23 mouse cellular contexts compared by ENCODE assay signal in genomic region chr2:118679577-118679976, GRCm38 (mm10). TPM values are rescaled to one million over a fixed set of nuclear protein-coding genes. Genes with fewer than 3 reads are reported as not detected.
"Had no signal": no experiment of that assay in that cellular context is flagged by ENCODE, and none has a peak within 500 bp of the region (broad histone marks: within the 10 kb centered on the region; RNA-seq: fewer than 3 reads in every experiment).

No protein-coding gene starts in this region.

- H3K9ac ChIP-seq: limb, embryonic 15.5 days; liver, embryonic 12.5 days; liver, embryonic 14.5 days; lung, embryonic 14.5 days; midbrain, embryonic 13.5 days; midbrain, embryonic 15.5 days; neural tube, embryonic 12.5 days had no signal

- H3K27ac ChIP-seq: limb, embryonic 15.5 days; liver, embryonic 12.5 days; liver, embryonic 14.5 days; midbrain, embryonic 13.5 days; midbrain, embryonic 15.5 days; neural tube, embryonic 12.5 days had no signal

- H3K4me3 ChIP-seq: limb, embryonic 15.5 days; liver, embryonic 12.5 days; megakaryocyte, embryonic 14.5 days; midbrain, embryonic 13.5 days; midbrain, embryonic 15.5 days; neural tube, embryonic 12.5 days had no signal

- DNase-seq: lung, embryonic 14.5 days; retina, postnatal 1 day; right cerebral cortex, adult 18-20 months; right cerebral cortex, postnatal 25 days; right cerebral cortex, postnatal 4 days; spleen, adult 18-20 months; thymus, adult 18-20 months; thymus, postnatal 14 days; thymus, postnatal 36 days had no signal

- H3K36me3 ChIP-seq: limb, embryonic 15.5 days; liver, embryonic 12.5 days; midbrain, embryonic 13.5 days; neural tube, embryonic 12.5 days had no signal

- H3K9me3 ChIP-seq: limb, embryonic 15.5 days; liver, embryonic 12.5 days; megakaryocyte, embryonic 14.5 days; midbrain, embryonic 13.5 days; midbrain, embryonic 15.5 days; neural tube, embryonic 12.5 days had no signal

- H3K4me2 ChIP-seq: limb, embryonic 15.5 days; liver, embryonic 12.5 days; lung, embryonic 14.5 days; midbrain, embryonic 11.5 days; midbrain, embryonic 13.5 days; midbrain, embryonic 15.5 days; neural tube, embryonic 12.5 days had no signal

- ATAC-seq: liver, embryonic 12.5 days; midbrain, embryonic 13.5 days; midbrain, embryonic 15.5 days had no signal

RNA-seq across cellular contexts. Expression of gene Pak6, which starts 16.5 kb away (rescaled TPM):
- total RNA-seq: liver, adult 2 months; monocyte, adult 5-6 weeks had no signal

RNA-seq across cellular contexts. Expression of gene Ankrd63, which starts 24.2 kb away (rescaled TPM):
- total RNA-seq: liver, adult 2 months; monocyte, adult 5-6 weeks had no signal
- polyA plus RNA-seq: liver, adult 2 months; lung, embryonic 14.5 days; midbrain, embryonic 11.5 days; midbrain, embryonic 15.5 days; midbrain, postnatal 0 days; neural tube, embryonic 12.5 days; neural tube, embryonic 14.5 days; stomach, embryonic 14.5 days; thymus, postnatal 0 days had no signal
